Mouse (Mus musculus): ENCODE data around the gene Mrpl47. TPM values are rescaled to one million over a fixed set of nuclear protein-coding genes. Genes with fewer than 3 reads are reported as not detected.

Mrpl47 gene
- polyA plus RNA-seq, 1 experiment from 2014 or later, result 35.7 TPM

DNA sequence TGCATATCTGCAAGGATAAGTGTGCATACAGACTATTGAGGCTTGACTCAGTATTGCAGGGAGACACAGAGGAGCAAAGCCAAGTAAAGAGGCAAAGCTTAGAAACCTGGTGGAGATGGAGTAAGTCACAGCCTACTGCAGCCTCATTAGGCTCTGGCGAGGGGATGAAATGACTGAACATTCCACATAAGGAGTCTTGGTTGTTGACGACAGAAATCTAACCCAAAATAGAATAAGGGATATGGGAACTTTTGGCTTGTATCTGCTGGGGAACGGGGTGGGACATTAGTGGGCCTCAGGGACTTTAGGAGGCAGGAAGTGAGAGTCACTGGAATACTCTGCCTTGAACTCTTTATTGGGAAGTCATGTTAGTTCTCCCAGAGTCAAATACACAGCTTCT, 52.8 kb downstream of the Mrpl47 start:
- Histone ChIP-seq H3K4me3 (ENCODE audit: low read length) (no peak overlapping the region), H3K9ac (ENCODE audit: low read depth, low read length) (no peak overlapping the region), H3K4me1 (ENCODE audit: control insufficient read depth, insufficient read depth, low read length) (no peaks in the 10 kb centered on the region), H3K27me3 (ENCODE audit: control insufficient read depth, insufficient read depth, low read length) (no peaks in the 10 kb centered on the region), H3K4me2 (replicated peaks; ENCODE audit: low read depth, low read length) (no peak overlapping the region), H3K36me3 (ENCODE audit: control insufficient read depth, insufficient read depth, low read length) (no peaks in the 10 kb centered on the region), H3K27ac (ENCODE audit: low read depth, low read length) (no peak overlapping the region), H3K9me3 (ENCODE audit: control insufficient read depth, low read length) (no peaks in the 10 kb centered on the region)
- no peak for ATAC-seq (ENCODE audit: low FRiP score, low TSS enrichment)
- 92% methylated on average over 3 of the region's 3 CpGs for WGBS

DNA sequence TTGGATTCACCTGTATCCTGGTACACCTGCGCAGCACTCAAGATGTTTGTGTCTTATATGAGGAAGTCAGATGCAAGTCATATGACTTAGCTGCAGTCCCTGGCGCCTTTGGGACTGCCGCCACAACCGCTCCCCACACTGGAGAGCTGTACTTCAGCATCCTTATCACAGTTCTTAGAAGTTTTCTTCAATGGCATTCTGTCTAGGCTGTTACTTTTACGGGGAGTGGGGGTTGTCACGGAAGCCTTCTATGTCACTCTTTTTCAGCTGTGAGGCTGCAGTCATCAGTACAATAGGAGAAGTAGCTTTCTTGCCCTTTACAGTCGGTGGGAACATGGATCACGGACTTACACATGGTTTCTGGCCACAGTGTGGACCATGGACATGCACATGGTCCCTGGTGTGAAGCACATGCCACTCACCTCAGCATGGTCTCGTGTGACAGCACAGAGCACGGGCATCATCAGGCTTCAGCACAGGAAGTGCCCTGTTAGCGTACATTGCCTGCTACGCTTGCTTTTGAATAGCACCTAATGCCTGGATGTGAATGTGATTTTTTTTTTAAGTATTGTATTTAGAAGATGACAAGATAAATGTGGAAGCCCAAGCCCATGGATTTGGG, 54.4 kb downstream of the Mrpl47 start:
- H3K9ac ChIP-seq (ENCODE audit: low read depth, low read length), result no peak overlapping the region
- H3K4me2 ChIP-seq (replicated peaks; ENCODE audit: low read depth, low read length), result no peak overlapping the region
- no peak for ATAC-seq (ENCODE audit: low FRiP score, low TSS enrichment)
- no peak overlapping the region for H3K27ac ChIP-seq (ENCODE audit: low read depth, low read length)
- no peaks in the 10 kb centered on the region for H3K9me3 ChIP-seq (ENCODE audit: control insufficient read depth, low read length)
- no peaks in the 10 kb centered on the region for H3K36me3 ChIP-seq (ENCODE audit: control insufficient read depth, insufficient read depth, low read length)
- WGBS, result 75% methylated on average over 11 of the region's 12 CpGs
- H3K4me1 ChIP-seq (ENCODE audit: control insufficient read depth, insufficient read depth, low read length), result no peaks in the 10 kb centered on the region
- H3K27me3 ChIP-seq (ENCODE audit: control insufficient read depth, insufficient read depth, low read length), result no peaks in the 10 kb centered on the region
- no peak overlapping the region for H3K4me3 ChIP-seq (ENCODE audit: low read length)

DNA sequence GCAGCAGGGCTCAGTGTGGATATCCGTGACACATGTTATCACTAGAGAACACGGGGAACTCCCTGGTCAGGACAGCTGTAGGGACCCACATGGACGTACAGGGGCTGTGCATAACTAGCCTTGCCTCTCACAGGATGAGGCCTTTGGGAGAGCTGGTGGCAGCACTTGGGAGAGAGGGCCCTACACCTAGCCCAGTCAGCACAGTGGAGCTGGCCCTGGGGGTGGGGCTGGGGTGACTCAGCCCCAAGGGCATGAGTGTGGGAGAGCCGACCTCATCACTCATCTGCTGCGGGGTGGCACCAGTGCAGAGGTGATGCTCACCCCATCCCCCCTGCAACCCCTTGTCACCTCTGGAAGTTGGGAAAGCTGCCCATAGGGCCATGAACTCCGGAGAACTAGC, 61.0 kb downstream of the Mrpl47 start:
- no peaks in the 10 kb centered on the region for H3K4me1 ChIP-seq (ENCODE audit: control insufficient read depth, insufficient read depth, low read length)
- H3K4me2 ChIP-seq (replicated peaks; ENCODE audit: low read depth, low read length), result no peak overlapping the region
- H3K36me3 ChIP-seq (ENCODE audit: control insufficient read depth, insufficient read depth, low read length), result no peaks in the 10 kb centered on the region
- no peak for ATAC-seq (ENCODE audit: low FRiP score, low TSS enrichment)
- H3K27me3 ChIP-seq (ENCODE audit: control insufficient read depth, insufficient read depth, low read length), result no peaks in the 10 kb centered on the region
- WGBS, result 65% methylated on average over 6 of the region's 6 CpGs
- no peak overlapping the region for H3K9ac ChIP-seq (ENCODE audit: low read depth, low read length)
- H3K4me3 ChIP-seq (ENCODE audit: low read length), result no peak overlapping the region
- no peak overlapping the region for H3K27ac ChIP-seq (ENCODE audit: low read depth, low read length)
- no peaks in the 10 kb centered on the region for H3K9me3 ChIP-seq (ENCODE audit: control insufficient read depth, low read length)

Other genes starting within 250 kb of the Mrpl47 start
- gene Kcnmb3, start 245.4 kb downstream of the Mrpl47 start, polyA plus RNA-seq (2014; fragmentation: Nextera tagmentation; extraction: Ambion mirVana), result not detected in 2 replicates
- 44.4 and 44.5 TPM in 2 replicates for gene Zfp639, start 227.3 kb downstream of the Mrpl47 start, polyA plus RNA-seq (2014; fragmentation: Nextera tagmentation; extraction: Ambion mirVana)
- gene Mfn1, start 208.1 kb downstream of the Mrpl47 start, polyA plus RNA-seq (2014; fragmentation: Nextera tagmentation; extraction: Ambion mirVana), result 17.8 and 29.6 TPM in 2 replicates
- gene Gnb4, start 121.0 kb downstream of the Mrpl47 start, polyA plus RNA-seq (2014; fragmentation: Nextera tagmentation; extraction: Ambion mirVana), result 36.4 and 43.8 TPM in 2 replicates
- 197 and 214 TPM in 2 replicates for gene Actl6a, start 31.3 kb downstream of the Mrpl47 start, polyA plus RNA-seq (2014; fragmentation: Nextera tagmentation; extraction: Ambion mirVana)
- 358 and 449 TPM in 2 replicates for gene Ndufb5, start 615 bp downstream of the Mrpl47 start, polyA plus RNA-seq (2014; fragmentation: Nextera tagmentation; extraction: Ambion mirVana)
- 2.4 and 4.7 TPM in 2 replicates for gene Usp13, start 79.9 kb upstream of the Mrpl47 start, polyA plus RNA-seq (2014; fragmentation: Nextera tagmentation; extraction: Ambion mirVana)